Mouse (Mus musculus): ENCODE data around the gene Fam98a. TPM values are rescaled to one million over a fixed set of nuclear protein-coding genes. Genes with fewer than 3 reads are reported as not detected.

The Fam98a gene
- polyA plus RNA-seq, 1 experiment from 2014 or later = 8.8 TPM

DNA sequence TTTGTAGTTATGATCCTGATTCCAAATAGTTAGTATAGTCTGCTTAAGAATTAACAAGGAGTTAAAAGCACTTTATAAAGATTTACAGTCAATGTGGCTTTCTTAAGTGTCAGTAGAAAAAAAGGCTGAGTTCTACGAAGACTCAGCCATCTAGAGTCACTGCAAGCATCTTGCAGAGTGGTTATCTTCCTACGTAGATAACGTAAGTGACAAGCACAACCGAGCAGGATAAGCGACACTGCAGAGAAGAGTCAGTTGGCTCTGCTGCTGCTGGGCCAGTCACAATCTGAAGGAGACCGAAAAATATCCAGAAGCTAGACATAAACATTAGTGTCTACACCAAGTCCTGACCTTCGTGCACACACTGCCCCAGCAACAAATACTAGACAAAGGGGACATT is 8.3 kb downstream of the Fam98a start:
- Histone ChIP-seq H3K4me3 (ENCODE audit: low read depth, low read length) (no peak overlapping the region), H3K4me2 (ENCODE audit: low read depth, low read length, severe bottlenecking) (no peak overlapping the region), H3K4me1 (replicated peaks; ENCODE audit: control insufficient read depth, insufficient read depth, low read length) (no peaks in the 10 kb centered on the region), H3K36me3 (ENCODE audit: control insufficient read depth, insufficient read depth, low read length) (peaks cover 2% of the 10 kb centered on the region; the same call in 1 of the 2 replicates), H3K9ac (ENCODE audit: low read length) (no peak overlapping the region), H3K27me3 (ENCODE audit: control insufficient read depth, insufficient read depth, low read length) (no peaks in the 10 kb centered on the region), H3K27ac (ENCODE audit: low read depth, low read length) (no peak overlapping the region), H3K9me3 (ENCODE audit: control insufficient read depth, low read length) (no peaks in the 10 kb centered on the region)
- 96% methylated on average over 7 of the region's 7 CpGs for WGBS
- no peak for DNase-seq (ENCODE audit: low spot score)
- no peak for ATAC-seq (replicated peaks; ENCODE audit: low FRiP score)

- WGBS = 95% methylated on average over 5 of the region's 5 CpGs
- no peak overlapping the region for H3K27ac ChIP-seq (ENCODE audit: low read depth, low read length)
- no peak overlapping the region for H3K4me3 ChIP-seq (ENCODE audit: low read depth, low read length)
- H3K9ac ChIP-seq (ENCODE audit: low read length) = no peak overlapping the region
- H3K4me2 ChIP-seq (ENCODE audit: low read depth, low read length, severe bottlenecking) = no peak overlapping the region
- ATAC-seq (replicated peaks; ENCODE audit: low FRiP score) = no peak
- no peaks in the 10 kb centered on the region for H3K27me3 ChIP-seq (ENCODE audit: control insufficient read depth, insufficient read depth, low read length)
- no peaks in the 10 kb centered on the region for H3K9me3 ChIP-seq (ENCODE audit: control insufficient read depth, low read length)
- no peak for DNase-seq (ENCODE audit: low spot score)
- H3K4me1 ChIP-seq (replicated peaks; ENCODE audit: control insufficient read depth, insufficient read depth, low read length) = no peaks in the 10 kb centered on the region
- H3K36me3 ChIP-seq (ENCODE audit: control insufficient read depth, insufficient read depth, low read length) = peaks cover 3% of the 10 kb centered on the region; the same call in 1 of the 2 replicates
Measured at GRCm38 (mm10) chr17:75539841-75540240, 11.9 kb downstream of the Fam98a start.

GRCm38 (mm10) chr17:75539130-75539529 is 12.6 kb downstream of the Fam98a start:
- Histone ChIP-seq H3K9me3 (ENCODE audit: control insufficient read depth, low read length) (no peaks in the 10 kb centered on the region), H3K4me2 (ENCODE audit: low read depth, low read length, severe bottlenecking) (no peak overlapping the region), H3K27ac (ENCODE audit: low read depth, low read length) (no peak overlapping the region), H3K36me3 (ENCODE audit: control insufficient read depth, insufficient read depth, low read length) (peaks cover 3% of the 10 kb centered on the region; the same call in 1 of the 2 replicates), H3K27me3 (ENCODE audit: control insufficient read depth, insufficient read depth, low read length) (no peaks in the 10 kb centered on the region), H3K4me3 (ENCODE audit: low read depth, low read length) (no peak overlapping the region), H3K9ac (ENCODE audit: low read length) (no peak overlapping the region), H3K4me1 (replicated peaks; ENCODE audit: control insufficient read depth, insufficient read depth, low read length) (no peaks in the 10 kb centered on the region)
- no peak for ATAC-seq (replicated peaks; ENCODE audit: low FRiP score)
- DNase-seq (ENCODE audit: low spot score) = no peak
- WGBS = 93% methylated on average over 6 of the region's 6 CpGs

GRCm38 (mm10) chr17:75538431-75538830 is 13.3 kb downstream of the Fam98a start:
- H3K4me2 ChIP-seq (ENCODE audit: low read depth, low read length, severe bottlenecking) = no peak overlapping the region
- H3K9me3 ChIP-seq (ENCODE audit: control insufficient read depth, low read length) = no peaks in the 10 kb centered on the region
- no peak overlapping the region for H3K9ac ChIP-seq (ENCODE audit: low read length)
- H3K4me1 ChIP-seq (replicated peaks; ENCODE audit: control insufficient read depth, insufficient read depth, low read length) = no peaks in the 10 kb centered on the region
- 95% methylated on average over 12 of the region's 12 CpGs for WGBS
- ATAC-seq (replicated peaks; ENCODE audit: low FRiP score) (no peak), DNase-seq (ENCODE audit: low spot score) (no peak)
- H3K4me3 ChIP-seq (ENCODE audit: low read depth, low read length) = no peak overlapping the region
- no peak overlapping the region for H3K27ac ChIP-seq (ENCODE audit: low read depth, low read length)
- no peaks in the 10 kb centered on the region for H3K27me3 ChIP-seq (ENCODE audit: control insufficient read depth, insufficient read depth, low read length)
- H3K36me3 ChIP-seq (ENCODE audit: control insufficient read depth, insufficient read depth, low read length) = peaks cover 3% of the 10 kb centered on the region; the same call in 1 of the 2 replicates

- no peak for ATAC-seq (replicated peaks; ENCODE audit: low FRiP score)
- 93% methylated on average over 7 of the region's 7 CpGs for WGBS
Measured at GRCm38 (mm10) chr17:75537050-75537445, 14.7 kb downstream of the Fam98a start.

GRCm38 (mm10) chr17:75536396-75537049 is 15.2 kb downstream of the Fam98a start:
- no peak for ATAC-seq (replicated peaks; ENCODE audit: low FRiP score)
- WGBS = 58% methylated on average over 6 of the region's 6 CpGs
- Histone ChIP-seq H3K36me3 (ENCODE audit: control insufficient read depth, insufficient read depth, low read length) (peaks cover 3% of the 10 kb centered on the region; the same call in 1 of the 2 replicates), H3K4me3 (ENCODE audit: low read depth, low read length) (no peak overlapping the region), H3K4me2 (ENCODE audit: low read depth, low read length, severe bottlenecking) (no peak overlapping the region), H3K27ac (ENCODE audit: low read depth, low read length) (no peak overlapping the region), H3K9ac (ENCODE audit: low read length) (no peak overlapping the region), H3K9me3 (ENCODE audit: control insufficient read depth, low read length) (no peaks in the 10 kb centered on the region), H3K27me3 (ENCODE audit: control insufficient read depth, insufficient read depth, low read length) (no peaks in the 10 kb centered on the region), H3K4me1 (replicated peaks; ENCODE audit: control insufficient read depth, insufficient read depth, low read length) (no peaks in the 10 kb centered on the region)
- DNase-seq (ENCODE audit: low spot score) = no peak

More at GRCm38 (mm10) chr17:75537050-75537445, 14.7 kb downstream of the Fam98a start:
- DNase-seq (ENCODE audit: low spot score) = no peak
- no peak overlapping the region for H3K4me3 ChIP-seq (ENCODE audit: low read depth, low read length)
- H3K9ac ChIP-seq (ENCODE audit: low read length) = no peak overlapping the region
- no peaks in the 10 kb centered on the region for H3K27me3 ChIP-seq (ENCODE audit: control insufficient read depth, insufficient read depth, low read length)
- no peaks in the 10 kb centered on the region for H3K9me3 ChIP-seq (ENCODE audit: control insufficient read depth, low read length)
- no peaks in the 10 kb centered on the region for H3K4me1 ChIP-seq (replicated peaks; ENCODE audit: control insufficient read depth, insufficient read depth, low read length)
- peaks cover 3% of the 10 kb centered on the region; the same call in 1 of the 2 replicates for H3K36me3 ChIP-seq (ENCODE audit: control insufficient read depth, insufficient read depth, low read length)
- H3K4me2 ChIP-seq (ENCODE audit: low read depth, low read length, severe bottlenecking) = no peak overlapping the region
- no peak overlapping the region for H3K27ac ChIP-seq (ENCODE audit: low read depth, low read length)

DNA sequence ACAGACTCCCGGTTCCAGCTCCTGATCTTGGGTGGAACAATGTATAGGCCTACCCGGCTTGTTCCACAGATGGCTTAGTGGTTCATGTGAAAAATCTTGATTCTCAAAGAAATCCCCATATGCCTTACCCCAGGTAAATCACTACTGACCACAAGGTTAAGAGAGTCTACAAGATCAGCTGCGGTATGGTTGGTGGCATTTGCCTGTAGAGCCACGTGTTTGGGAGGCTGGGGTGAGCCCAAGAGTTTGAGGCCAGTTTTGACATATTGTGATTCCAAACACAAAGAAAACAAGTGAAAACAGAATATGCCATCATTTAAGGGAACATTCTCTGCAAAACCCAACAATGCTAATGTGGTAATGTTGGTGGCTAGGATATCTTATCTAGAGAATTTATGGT is 16.1 kb downstream of the Fam98a start:
- Histone ChIP-seq H3K4me1 (replicated peaks; ENCODE audit: control insufficient read depth, insufficient read depth, low read length) (no peaks in the 10 kb centered on the region), H3K9me3 (ENCODE audit: control insufficient read depth, low read length) (no peaks in the 10 kb centered on the region), H3K27me3 (ENCODE audit: control insufficient read depth, insufficient read depth, low read length) (no peaks in the 10 kb centered on the region), H3K36me3 (ENCODE audit: control insufficient read depth, insufficient read depth, low read length) (peaks cover 3% of the 10 kb centered on the region; the same call in 1 of the 2 replicates), H3K4me2 (ENCODE audit: low read depth, low read length, severe bottlenecking) (no peak overlapping the region), H3K27ac (ENCODE audit: low read depth, low read length) (no peak overlapping the region), H3K9ac (ENCODE audit: low read length) (no peak overlapping the region), H3K4me3 (ENCODE audit: low read depth, low read length) (no peak overlapping the region)
- ATAC-seq (replicated peaks; ENCODE audit: low FRiP score) (no peak), DNase-seq (ENCODE audit: low spot score) (no peak)
- 92% methylated on average over 4 of the region's 4 CpGs for whole genome bisulfite sequencing

DNA sequence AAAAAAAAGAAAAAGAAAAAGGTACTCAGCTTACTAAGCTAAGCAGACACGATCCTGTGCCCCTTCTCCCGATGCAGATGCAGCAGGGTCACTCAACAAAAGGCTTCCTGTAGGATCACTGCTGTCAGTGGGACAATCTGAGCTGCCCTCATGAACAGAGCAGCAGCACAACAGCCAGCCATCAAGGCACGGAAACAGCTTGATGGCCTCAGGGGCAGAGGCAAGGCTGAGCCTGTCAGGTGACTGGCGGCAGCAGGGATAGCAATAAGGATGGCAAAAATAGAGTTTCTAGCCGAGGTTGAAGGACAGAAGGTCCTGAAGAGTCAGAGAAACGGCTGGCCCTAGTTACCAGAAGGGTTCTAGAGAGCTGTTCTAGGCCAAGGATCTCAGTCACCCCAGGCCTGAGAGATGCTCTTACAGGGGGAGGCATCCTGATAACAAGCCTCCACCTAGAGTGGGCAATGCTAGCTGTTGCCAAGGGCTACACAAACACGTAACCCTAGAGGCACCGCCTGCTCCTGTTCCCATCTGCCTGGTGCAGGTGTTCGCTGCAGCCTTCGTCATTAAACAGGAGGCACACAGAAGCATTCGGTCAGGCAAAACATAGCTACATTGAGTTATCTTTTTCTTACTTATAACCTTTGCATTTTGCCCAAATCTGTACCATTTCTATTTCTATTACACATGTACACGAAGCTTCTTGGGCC is 17.3 kb downstream of the Fam98a start:
- ATAC-seq (replicated peaks; ENCODE audit: low FRiP score) = no peak

More for the DNA sequence above, 17.3 kb downstream of the Fam98a start:
- no peaks in the 10 kb centered on the region for H3K9me3 ChIP-seq (ENCODE audit: control insufficient read depth, low read length)
- no peak overlapping the region for H3K27ac ChIP-seq (ENCODE audit: low read depth, low read length)
- H3K9ac ChIP-seq (ENCODE audit: low read length) = no peak overlapping the region
- 81% methylated on average over 12 of the region's 12 CpGs for WGBS
- H3K27me3 ChIP-seq (ENCODE audit: control insufficient read depth, insufficient read depth, low read length) = no peaks in the 10 kb centered on the region
- peaks cover 3% of the 10 kb centered on the region; the same call in 1 of the 2 replicates for H3K36me3 ChIP-seq (ENCODE audit: control insufficient read depth, insufficient read depth, low read length)
- DNase-seq (ENCODE audit: low spot score) = no peak
- no peak overlapping the region for H3K4me2 ChIP-seq (ENCODE audit: low read depth, low read length, severe bottlenecking)
- H3K4me3 ChIP-seq (ENCODE audit: low read depth, low read length) = no peak overlapping the region
- H3K4me1 ChIP-seq (replicated peaks; ENCODE audit: control insufficient read depth, insufficient read depth, low read length) = no peaks in the 10 kb centered on the region

Measured in forebrain, embryonic 11.5 days (tissue).